Mouse (Mus musculus) liver, postnatal 0 days (tissue): ENCODE measurements around the gene Ddx17.

ENCODE experiments used
- CTCF ChIP-seq: sonication (generic); IDR thresholded peaks from 2 replicates; pipeline ENCODE4 v1.5.1; 2016; ENCODE audit warnings: antibody characterized with exemption, low read depth
- EP300 ChIP-seq: IDR thresholded peaks from 2 replicates; pipeline ENCODE4 v1.6.1; 2016; ENCODE audit warnings: antibody characterized with exemption, low read depth, mild to moderate bottlenecking

- TF ChIP-seq CTCF (no peak), EP300 (no peak)
Observed at GRCm38 (mm10) chr15:79533796-79534195, 12.7 kb downstream of the Ddx17 start.
